Mouse (Mus musculus) ovary, postnatal 36 days (tissue): ENCODE data around the gene Krtdap.
"Not testable (repeated sequence)": the region's sequence is repeated elsewhere in the genome, so short reads cannot be mapped to it uniquely, and the experiment has no call there.

Experiments
- DNase-seq: peaks from one replicate; pipeline ENCODE4 v3.0.0; 2022; ENCODE audit warnings: low spot score, mixed read lengths

The Krtdap gene

GRCm38 (mm10) chr7:30785721-30786546, 1.8 kb upstream of the Krtdap start:
- DNase-seq: no peak

DNA sequence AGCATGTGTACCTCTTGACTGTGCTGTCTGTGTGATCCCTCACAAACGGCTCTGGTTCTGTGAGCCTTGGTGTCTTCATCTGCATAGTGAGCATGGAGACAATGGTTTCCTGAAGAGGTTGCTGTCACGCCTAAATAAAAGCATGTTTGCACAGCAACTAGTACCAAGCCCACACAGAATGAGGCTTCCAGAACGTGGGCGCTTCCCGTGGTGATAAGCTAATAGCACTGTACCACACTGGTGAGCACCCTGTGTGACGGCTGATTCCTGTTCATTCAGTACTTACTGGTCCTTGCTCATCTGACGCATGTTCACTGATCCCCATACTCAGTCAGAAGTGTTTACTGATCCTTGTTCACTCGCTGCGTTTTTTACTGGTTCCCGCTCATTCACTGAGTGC, 2.4 kb downstream of the Krtdap start:
- DNase-seq: no peak

GRCm38 (mm10) chr7:30791921-30792320, 4.2 kb downstream of the Krtdap start:
- no peak for DNase-seq

DNA sequence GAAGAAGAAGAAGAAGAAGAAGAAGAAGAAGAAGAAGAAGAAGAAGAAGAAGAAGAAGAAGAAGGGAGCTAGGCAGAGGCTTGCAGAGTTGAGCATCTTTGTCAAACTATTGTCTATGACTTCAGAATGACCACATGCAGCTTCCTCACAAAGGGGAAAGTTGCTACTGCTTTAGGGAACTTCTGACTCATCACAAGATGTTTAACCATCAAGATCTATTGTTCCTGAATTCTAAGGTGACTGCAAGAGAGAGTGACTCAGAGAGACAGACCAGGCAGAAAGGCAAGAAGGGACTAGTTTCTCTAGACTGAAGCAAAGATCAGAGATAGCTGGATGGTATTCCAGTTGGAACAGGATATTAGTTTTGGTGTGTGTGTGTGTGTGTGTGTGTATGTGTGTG, 7.2 kb downstream of the Krtdap start:
- no peak for DNase-seq

GRCm38 (mm10) chr7:30796790-30797189, 9.1 kb downstream of the Krtdap start:
- DNase-seq: no peak

GRCm38 (mm10) chr7:30800653-30801052, 13.0 kb downstream of the Krtdap start:
- no peak for DNase-seq

DNA sequence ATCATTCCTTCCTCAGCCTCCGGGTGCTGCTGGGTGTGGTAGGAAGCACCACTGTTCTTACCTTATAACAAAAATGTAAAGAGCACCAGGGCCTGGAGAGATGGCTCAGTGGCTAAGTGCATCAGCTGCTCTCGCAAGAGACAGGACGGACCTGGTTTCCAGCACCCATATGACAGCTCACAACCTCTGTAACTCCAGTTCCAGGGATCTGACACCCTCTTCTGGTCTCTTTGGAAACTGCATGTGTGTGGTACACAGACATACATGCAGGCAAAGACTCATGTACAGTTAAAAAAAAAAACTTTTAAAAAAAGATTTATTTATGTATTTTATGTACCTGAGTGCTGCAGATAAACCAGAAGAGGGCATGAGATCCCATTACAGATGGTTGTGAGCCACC, 15.6 kb downstream of the Krtdap start:
- DNase-seq: no peak

GRCm38 (mm10) chr7:30804026-30804715, 16.5 kb downstream of the Krtdap start:
- no peak for DNase-seq

DNA sequence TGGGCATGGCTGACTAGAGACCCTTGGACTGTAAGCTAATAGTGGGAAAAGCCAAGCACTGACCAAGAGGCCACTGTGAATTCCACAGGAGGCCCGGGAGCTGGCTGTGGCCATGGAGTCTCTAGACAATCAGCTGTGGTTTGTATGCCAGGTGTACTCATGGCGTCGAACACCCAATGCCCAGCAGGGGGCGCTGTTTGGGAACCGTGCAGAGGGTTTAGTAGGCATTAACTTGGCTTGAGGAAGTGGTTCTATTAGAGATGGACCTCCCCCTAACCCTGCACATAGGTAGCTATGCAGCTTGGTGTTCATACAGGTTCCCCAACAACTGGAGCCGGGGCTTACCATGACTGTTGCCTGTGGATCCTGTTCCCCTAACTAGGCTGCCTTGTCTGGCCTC, 18.2 kb downstream of the Krtdap start:
- DNase-seq: peak; percentile 36

- DNase-seq: no peak
Measured at GRCm38 (mm10) chr7:30810319-30810718, 22.6 kb downstream of the Krtdap start.

DNA sequence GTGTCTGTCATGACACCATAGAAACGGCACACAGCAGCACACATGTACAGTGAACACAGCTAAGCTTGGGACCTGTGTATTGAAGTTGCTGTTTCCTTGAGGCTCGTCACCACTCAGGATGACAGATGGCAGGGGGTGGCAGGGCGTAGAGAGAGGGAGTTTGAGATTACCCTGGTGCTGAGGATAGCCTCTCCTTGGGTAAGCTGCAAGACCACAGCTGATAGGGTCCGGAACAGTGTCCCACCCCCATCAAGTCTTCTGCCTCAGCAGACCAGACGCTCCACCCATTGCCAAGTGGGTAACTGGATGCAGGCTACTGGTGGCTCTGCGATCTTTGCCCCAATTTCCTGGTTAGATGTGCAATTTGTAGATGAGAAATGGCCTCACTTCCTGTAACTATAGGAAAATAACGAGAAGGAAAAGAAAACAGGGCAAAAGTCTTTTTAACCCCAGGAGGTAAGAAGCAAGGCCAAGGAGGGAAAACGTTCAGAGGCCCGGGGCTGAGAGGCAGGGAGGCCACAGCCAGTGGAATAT, 24.1 kb downstream of the Krtdap start:
- DNase-seq: no peak

GRCm38 (mm10) chr7:30812291-30812807, 24.7 kb downstream of the Krtdap start:
- no peak for DNase-seq

DNA sequence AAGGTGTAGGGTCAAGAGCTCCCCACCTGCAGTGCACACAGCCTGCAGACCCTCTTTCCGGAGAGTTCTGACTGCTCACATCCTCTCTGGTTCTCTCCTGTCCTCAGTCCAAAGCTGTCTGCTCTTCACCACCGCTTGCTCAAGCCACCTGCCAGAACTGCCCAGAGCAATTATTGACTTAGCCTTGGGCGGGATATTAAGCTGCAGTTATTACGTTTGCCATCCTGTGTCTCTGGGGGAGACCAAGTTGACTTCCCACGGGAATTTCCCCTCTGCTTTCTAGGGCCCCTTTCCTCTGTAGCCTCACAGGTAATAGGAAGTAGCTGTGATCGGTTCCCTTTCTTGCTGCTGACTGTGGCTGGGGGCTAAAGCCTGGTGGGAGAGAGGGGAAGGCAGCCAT, 32.4 kb downstream of the Krtdap start:
- no peak for DNase-seq

DNA sequence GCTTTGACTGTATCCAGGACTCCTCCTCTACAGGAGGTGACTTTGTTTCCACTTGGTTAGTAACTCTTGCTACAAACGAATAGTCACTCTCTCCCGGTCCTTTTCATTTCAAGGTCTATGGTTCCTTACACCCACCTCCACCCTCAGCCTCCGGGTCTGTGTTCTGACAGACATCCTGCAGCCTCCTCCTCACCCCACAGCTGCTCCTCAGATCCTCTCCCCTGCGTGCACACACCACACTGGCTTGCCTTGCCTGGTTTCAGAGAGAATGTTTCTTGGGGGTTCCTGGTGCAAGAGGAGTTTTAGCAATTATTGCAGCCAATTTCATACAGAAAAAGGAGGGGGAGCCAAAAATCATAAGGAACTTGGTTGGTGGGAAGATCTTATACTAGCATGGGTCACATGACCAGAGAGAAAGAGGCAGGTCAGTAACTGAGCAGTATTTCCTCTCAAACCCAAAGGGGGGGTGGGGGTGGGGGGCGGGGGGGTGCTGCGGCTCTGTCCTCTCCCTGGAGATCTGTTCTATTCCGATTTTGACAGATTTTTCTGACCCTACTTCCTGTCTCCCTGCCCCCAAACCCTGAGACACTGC, 33.3 kb downstream of the Krtdap start:
- DNase-seq: no peak

DNA sequence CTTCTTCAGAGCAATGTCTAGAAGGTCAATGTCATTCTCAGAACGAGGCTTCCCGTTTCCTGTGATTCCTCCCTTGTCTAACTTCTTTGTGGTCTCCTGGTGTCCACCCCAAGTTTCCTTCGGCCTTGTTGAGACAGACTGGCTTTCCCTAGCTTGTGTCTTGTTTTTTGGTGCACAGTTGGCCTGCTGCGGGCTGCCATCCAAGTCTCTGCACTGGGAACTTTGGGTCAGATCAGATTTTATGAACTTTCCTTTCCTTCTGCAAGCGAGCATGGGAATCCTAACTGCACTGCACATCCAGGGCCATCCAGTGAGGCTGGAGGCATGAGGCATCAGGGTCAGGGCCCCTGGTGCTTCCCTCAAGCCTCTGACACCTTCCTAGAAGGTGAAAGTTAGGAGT, 33.8 kb downstream of the Krtdap start:
- DNase-seq: no peak

DNA sequence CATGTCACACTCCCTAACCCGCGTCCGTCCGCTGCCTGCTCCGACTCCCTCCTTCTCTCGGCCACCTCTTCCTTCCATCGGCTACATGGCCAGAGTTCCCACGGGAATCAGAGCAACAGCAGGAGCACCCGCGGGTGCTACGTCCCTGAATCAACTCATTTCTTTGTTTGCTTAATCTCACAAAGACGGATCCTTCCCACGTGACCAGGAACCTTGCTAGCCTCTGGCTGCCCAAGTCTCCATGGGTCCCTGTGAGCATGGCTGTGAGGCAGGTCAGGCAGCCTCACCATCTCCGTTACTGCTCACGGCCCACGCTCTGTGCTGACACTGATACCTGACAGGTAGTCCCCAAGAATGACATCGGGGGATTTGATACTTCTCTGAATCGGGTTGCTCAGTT, 36.0 kb downstream of the Krtdap start, which contains the start of gene Ffar2:
Gene Ffar2 (minus strand): TSS at position 101 of the 400 bp plus-strand sequence.
- DNase-seq: no peak

GRCm38 (mm10) chr7:30824306-30824705, 36.6 kb downstream of the Krtdap start:
- DNase-seq: no peak

- DNase-seq: no peak
Measured at GRCm38 (mm10) chr7:30826660-30827059, 39.0 kb downstream of the Krtdap start.

- DNase-seq: not testable (repeated sequence)
Measured at GRCm38 (mm10) chr7:30828871-30829270, 41.2 kb downstream of the Krtdap start.

- no peak for DNase-seq
Measured at GRCm38 (mm10) chr7:30829428-30829827, 41.7 kb downstream of the Krtdap start.

DNA sequence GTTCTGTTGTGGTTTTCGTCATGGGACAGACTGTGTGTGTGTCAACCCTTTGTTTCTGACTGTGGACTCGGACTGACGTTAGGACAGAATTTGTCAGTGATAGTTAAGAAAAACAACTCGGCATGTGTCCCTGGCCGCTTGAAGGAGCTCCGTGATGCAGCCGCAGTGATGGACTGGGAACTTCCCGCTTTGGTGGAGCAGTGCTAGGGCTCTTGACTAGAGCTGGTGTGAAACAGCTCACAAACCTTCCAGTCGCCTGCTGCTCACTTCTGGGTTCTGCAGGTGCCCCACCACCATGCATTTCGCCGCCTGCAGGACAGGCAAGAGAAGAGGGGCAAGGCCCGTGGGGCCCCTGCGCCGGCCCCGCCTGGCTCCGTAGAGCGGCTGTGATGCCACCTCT, 44.6 kb downstream of the Krtdap start:
- no peak for DNase-seq

GRCm38 (mm10) chr7:30832684-30833083, 45.0 kb downstream of the Krtdap start:
- not testable (repeated sequence) for DNase-seq

DNA sequence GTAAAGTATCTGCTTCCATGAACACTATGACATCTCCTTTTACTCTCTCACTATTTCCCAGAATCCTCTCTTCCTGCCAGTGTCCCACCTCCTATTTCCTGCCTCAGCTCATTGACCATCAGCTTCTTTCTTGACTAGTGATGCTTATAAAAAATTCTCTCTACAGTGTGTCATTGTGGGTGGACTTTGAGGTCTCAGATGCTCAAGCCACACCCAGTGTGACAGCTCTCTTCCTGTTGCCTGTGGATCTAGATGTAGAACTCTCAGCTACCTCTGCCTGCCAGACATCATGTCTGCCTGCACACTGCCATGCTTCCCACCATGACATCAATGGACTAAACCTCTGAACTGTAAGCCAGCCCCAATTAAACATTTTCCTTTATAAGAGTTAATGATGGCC, 49.6 kb downstream of the Krtdap start:
- DNase-seq: no peak
